Mouse (Mus musculus): ENCODE data around the gene Gm340.

DNA sequence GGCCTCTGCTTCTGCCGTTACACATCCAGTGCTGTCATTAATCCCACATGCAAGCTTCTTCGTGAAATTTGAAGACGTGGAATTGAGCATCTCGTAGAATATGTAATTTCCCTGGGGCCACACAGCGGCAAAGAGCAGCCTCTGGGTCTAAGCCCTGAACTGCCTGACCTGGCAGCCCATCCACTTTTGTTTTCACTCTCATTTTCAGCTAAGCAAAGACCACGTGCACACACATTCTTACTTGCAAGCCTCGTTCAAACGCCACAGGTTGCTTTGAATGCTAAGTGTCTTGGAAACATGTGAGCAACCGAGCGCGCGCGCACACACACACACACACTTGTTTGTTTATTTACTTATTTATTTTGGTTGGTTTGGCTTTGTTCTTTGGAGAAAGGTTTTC, 34.9 kb downstream of the Gm340 start:
- TF ChIP-seq POLR2A (IDR thresholded peaks at IDR 0.05; ENCODE audit: low read depth, low read length) (no peak), CTCF (conservative IDR thresholded peaks at IDR 0.05; ENCODE audit: insufficient read depth, insufficient read length, low read depth, low read length) (no peak)

Measured in kidney, adult 2 months (tissue).